Mouse (Mus musculus) heart, postnatal 14 days (tissue): ENCODE results near the gene Lmtk3. TPM values are rescaled to one million over a fixed set of nuclear protein-coding genes. Genes with fewer than 3 reads are reported as not detected.

Source experiments
- DNase-seq, 2 experiments: peaks; one replicate each; pipeline ENCODE4 v3.0.0; 2021 to 2022
- intact Hi-C: fragments of 180-260 bp; cut with DNase I; formaldehyde crosslinking; loops from one replicate; pipeline ENCODE4 v1.15.1; 2025
- long read RNA-seq, 2 experiments: library from polyadenylated mRNA; stranded (forward); transcript quantifications; one replicate each; pipeline ENCODE4 v2.0.0; 2021
- total RNA-seq, 2 experiments: library from RNA; stranded (reverse); gene quantifications; 2 replicates each; pipeline ENCODE4 v1.2.3; 2021

The Lmtk3 gene
- under 1 TPM in 1 of 2 experiments, not detected in 1; 0.12 TPM for total RNA-seq
- long read RNA-seq, experiment 1 = 0 reads
- long read RNA-seq, experiment 2 = 0 reads

GRCm38 (mm10) chr7:45783511-45784091, at the start of gene Lmtk3:
TSS of gene Lmtk3 (plus strand) at chr7:45783738.
- intact Hi-C loops = no loop called here
- peak; percentile 34 to 41 for DNase-seq

GRCm38 (mm10) chr7:45739162-45739763, 44.3 kb upstream of the Lmtk3 start:
- DNase-seq = peak; percentile 83 to 88
- intact Hi-C loops = loop anchor here (1.0 to 2.0 kb wide), 3 partner anchors 62 to 270 kb away; no protein-coding TSS in a partner anchor

GRCm38 (mm10) chr7:45739820-45740219, 43.7 kb upstream of the Lmtk3 start:
- intact Hi-C loops = loop anchor here (1.0 to 2.0 kb wide), 3 partner anchors 61 to 269 kb away; no protein-coding TSS in a partner anchor
- DNase-seq = no peak

GRCm38 (mm10) chr7:45741308-45741707, 42.2 kb upstream of the Lmtk3 start:
- no peak for DNase-seq
- intact Hi-C loops = no loop called here

GRCm38 (mm10) chr7:45741777-45742176, 41.8 kb upstream of the Lmtk3 start:
- intact Hi-C loops = no loop called here
- no peak for DNase-seq

GRCm38 (mm10) chr7:45742338-45742737, 41.2 kb upstream of the Lmtk3 start:
- DNase-seq = no peak
- intact Hi-C loops = no loop called here

- intact Hi-C loops = no loop called here
- DNase-seq = peak; percentile 48 to 79
These were observed 39.2 kb upstream of the Lmtk3 start for GRCm38 (mm10) chr7:45744387-45744786.

GRCm38 (mm10) chr7:45746518-45746917, 37.0 kb upstream of the Lmtk3 start:
- DNase-seq = no peak
- intact Hi-C loops = no loop called here

GRCm38 (mm10) chr7:45747450-45747849, 36.1 kb upstream of the Lmtk3 start:
- intact Hi-C loops = no loop called here

GRCm38 (mm10) chr7:45748110-45748509, 35.4 kb upstream of the Lmtk3 start:
- no peak for DNase-seq
- intact Hi-C loops = no loop called here

More at GRCm38 (mm10) chr7:45747450-45747849, 36.1 kb upstream of the Lmtk3 start:
- no peak for DNase-seq

- DNase-seq = no peak
- intact Hi-C loops = no loop called here
These were observed 34.1 kb upstream of the Lmtk3 start for GRCm38 (mm10) chr7:45749401-45749800.

- intact Hi-C loops = no loop called here
- no peak for DNase-seq
These were observed 33.4 kb upstream of the Lmtk3 start for GRCm38 (mm10) chr7:45750162-45750561.

GRCm38 (mm10) chr7:45755703-45756102, 27.8 kb upstream of the Lmtk3 start:
- intact Hi-C loops = no loop called here
- DNase-seq = no peak

- intact Hi-C loops = no loop called here
- no peak for DNase-seq
These were observed 24.1 kb upstream of the Lmtk3 start for GRCm38 (mm10) chr7:45759400-45759799.

- intact Hi-C loops = no loop called here
- no peak for DNase-seq
These were observed 23.4 kb upstream of the Lmtk3 start for GRCm38 (mm10) chr7:45760151-45760550.

- no peak for DNase-seq
- intact Hi-C loops = no loop called here
These were observed 17.5 kb upstream of the Lmtk3 start for GRCm38 (mm10) chr7:45765995-45766394.

- DNase-seq = no peak
- intact Hi-C loops = no loop called here
These were observed 16.8 kb upstream of the Lmtk3 start for GRCm38 (mm10) chr7:45766764-45767163.

- DNase-seq = no peak
- intact Hi-C loops = no loop called here
These were observed 16.0 kb upstream of the Lmtk3 start for GRCm38 (mm10) chr7:45767500-45767899.

- intact Hi-C loops = no loop called here
- DNase-seq = no peak
These were observed 13.0 kb upstream of the Lmtk3 start for GRCm38 (mm10) chr7:45770427-45771082.

GRCm38 (mm10) chr7:45771101-45771500, 12.4 kb upstream of the Lmtk3 start:
- no peak for DNase-seq
- intact Hi-C loops = no loop called here

- no peak for DNase-seq
- intact Hi-C loops = no loop called here
These were observed 8.3 kb upstream of the Lmtk3 start for GRCm38 (mm10) chr7:45775237-45775636.
